Mouse (Mus musculus) left cerebral cortex, adult 2 months (tissue): ENCODE results near the gene Asgr2. TPM values are rescaled to one million over a fixed set of nuclear protein-coding genes. Genes with fewer than 3 reads are reported as not detected.
"Not testable (repeated sequence)": the region's sequence is repeated elsewhere in the genome, so short reads cannot be mapped to it uniquely, and the experiment has no call there.

ENCODE experiments used
- DNase-seq, 2 experiments: peaks; one replicate each; pipeline ENCODE4 v3.0.0; 2021 to 2022; ENCODE audit warnings: low spot score in 2 of 2, mixed read lengths in 1 of 2; ENCODE audit errors: extremely low spot score in 1 of 2
- H3K27ac ChIP-seq: fragments of 200-600 bp; 2 replicates; pipeline ENCODE4 v1.8.1; 2022
- H3K4me3 ChIP-seq: fragments of 200-600 bp; 2 replicates; pipeline ENCODE4 v1.8.1; 2022
- CTCF ChIP-seq: fragments of 200-600 bp; IDR thresholded peaks from 2 replicates; pipeline ENCODE4 v1.8.1; 2022; ENCODE audit warnings: antibody characterized with exemption, mild to moderate bottlenecking, moderate library complexity
- intact Hi-C: fragments of 180-260 bp; cut with DNase I; formaldehyde crosslinking; loops from one replicate; pipeline ENCODE4 v1.15.1; 2025
- total RNA-seq, 2 experiments: library from RNA; stranded (reverse); gene quantifications; 2 replicates each; pipeline ENCODE4 v1.2.3; 2021

Gene Asgr2
- total RNA-seq, 2 experiments from 2014 or later: not detected

- no peak overlapping the region for H3K27ac ChIP-seq
- intact Hi-C loops: no loop called here
- no peak for TF ChIP-seq CTCF
Observed at GRCm38 (mm10) chr11:70103701-70104315, 11.4 kb downstream of the Asgr2 start.

GRCm38 (mm10) chr11:70107085-70107484, 14.6 kb downstream of the Asgr2 start:
- Histone ChIP-seq H3K4me3 (no peak overlapping the region), H3K27ac (no peak overlapping the region)
- intact Hi-C loops: no loop called here
- no peak for TF ChIP-seq CTCF
- DNase-seq: no peak

More at GRCm38 (mm10) chr11:70103701-70104315, 11.4 kb downstream of the Asgr2 start:
- DNase-seq: no peak
- no peak overlapping the region for H3K4me3 ChIP-seq

- no peak for DNase-seq
- intact Hi-C loops: loop anchor here (2.0 kb wide), 1 partner anchor 35 kb away; no protein-coding TSS in a partner anchor
- H3K4me3 ChIP-seq: no peak overlapping the region
- peak; percentile 53 for TF ChIP-seq CTCF
- H3K27ac ChIP-seq: no peak overlapping the region
Observed at GRCm38 (mm10) chr11:70110146-70110545, 17.7 kb downstream of the Asgr2 start.

DNA sequence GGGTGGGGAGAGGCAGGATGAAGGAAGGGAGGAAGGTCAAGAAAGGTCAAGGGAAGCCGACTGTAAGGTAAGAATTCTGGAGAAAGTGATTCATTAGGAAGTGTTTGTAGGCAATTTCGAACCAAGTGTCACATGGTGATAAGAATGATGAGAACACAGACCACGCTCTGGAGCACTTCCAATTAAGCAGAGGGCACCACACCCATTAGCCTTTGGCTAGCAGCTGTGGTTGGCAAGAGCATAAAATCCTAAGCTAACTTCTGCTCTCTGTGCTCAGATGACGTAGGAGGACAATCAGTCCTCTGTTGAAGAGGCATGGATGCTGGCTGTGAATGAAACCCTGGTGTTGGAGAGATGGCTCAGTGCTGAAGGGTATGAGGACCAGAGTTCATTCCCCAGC, 22.1 kb downstream of the Asgr2 start:
- no peak for TF ChIP-seq CTCF
- no peak overlapping the region for H3K4me3 ChIP-seq
- intact Hi-C loops: no loop called here
- H3K27ac ChIP-seq: no peak overlapping the region
- no peak for DNase-seq

GRCm38 (mm10) chr11:70115901-70116300, 23.5 kb downstream of the Asgr2 start:
- DNase-seq: no peak
- Histone ChIP-seq H3K4me3 (no peak overlapping the region), H3K27ac (no peak overlapping the region)
- intact Hi-C loops: no loop called here
- no peak for TF ChIP-seq CTCF

GRCm38 (mm10) chr11:70129926-70130379, 37.5 kb downstream of the Asgr2 start, which contains the start of gene Mgl2:
Gene Mgl2, plus strand, starts transcription at chr11:70130329.
- H3K4me3 ChIP-seq: no peak within 1 kb of the TSS
- H3K27ac ChIP-seq: no peak within 1 kb of the TSS
- intact Hi-C loops: no loop called here
- no peak for DNase-seq
- TF ChIP-seq CTCF: no peak

DNA sequence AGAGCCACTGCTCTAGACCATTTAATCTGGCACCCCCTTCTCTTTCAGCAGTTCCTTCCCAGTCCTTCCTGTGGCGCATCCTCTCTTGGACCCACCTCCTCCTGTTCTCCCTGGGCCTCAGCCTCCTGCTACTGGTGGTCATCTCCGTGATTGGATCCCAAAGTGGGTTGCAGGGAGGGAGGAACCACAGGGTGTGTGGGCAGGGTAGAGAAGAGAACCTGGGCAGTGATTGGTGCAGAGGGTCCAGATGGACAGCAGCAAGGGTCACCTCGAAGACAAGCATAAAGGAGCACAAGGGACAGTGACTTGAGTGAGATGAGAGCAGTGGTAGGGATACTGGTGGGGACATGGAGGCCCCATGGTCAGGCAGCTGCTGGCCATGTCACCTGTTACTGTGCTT, 42.6 kb downstream of the Asgr2 start:
- intact Hi-C loops, DNase-seq, H3K27ac ChIP-seq, H3K4me3 ChIP-seq: not testable (repeated sequence)

DNA sequence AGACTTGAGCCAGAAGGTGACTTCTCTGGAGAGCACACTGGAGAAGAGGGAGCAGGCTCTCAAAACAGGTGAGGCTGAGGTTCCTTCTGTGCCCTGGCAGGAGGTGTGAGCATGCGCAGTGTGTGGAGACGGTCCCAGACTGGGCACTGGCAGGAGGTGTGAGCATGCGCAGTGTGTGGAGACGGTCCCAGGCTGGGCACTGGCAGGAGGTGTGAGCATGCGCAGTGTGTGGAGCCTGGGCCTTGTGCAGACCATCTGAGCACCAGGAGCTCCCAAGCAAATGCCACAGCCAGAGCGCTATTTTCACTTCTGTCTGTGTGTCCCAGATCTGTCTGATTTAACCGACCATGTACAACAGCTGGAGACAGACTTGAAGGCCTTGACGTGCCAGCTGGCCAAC, 43.5 kb downstream of the Asgr2 start:
- H3K4me3 ChIP-seq, intact Hi-C loops, H3K27ac ChIP-seq, DNase-seq: not testable (repeated sequence)

GRCm38 (mm10) chr11:70139171-70139570, 46.7 kb downstream of the Asgr2 start:
- TF ChIP-seq CTCF: no peak
- intact Hi-C loops: no loop called here

DNA sequence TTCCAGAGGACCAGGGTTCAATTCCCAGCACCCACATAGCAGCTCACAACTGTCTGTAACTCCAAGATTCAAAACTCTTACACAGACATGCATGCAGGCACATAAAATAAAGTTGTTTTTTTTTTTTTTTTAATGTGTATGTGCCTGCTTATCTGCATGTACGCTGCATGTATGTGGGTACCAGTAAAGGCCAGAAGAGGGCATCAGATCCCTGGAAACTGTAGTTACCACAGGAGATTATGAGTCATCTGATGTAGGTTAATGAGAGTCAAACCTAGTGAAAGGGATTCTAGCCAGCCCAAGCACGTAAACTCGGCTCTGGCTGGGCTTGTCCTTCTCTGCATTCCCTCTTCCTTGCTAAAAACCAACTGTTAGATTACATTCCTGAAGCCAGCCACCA, 58.6 kb downstream of the Asgr2 start:
- TF ChIP-seq CTCF: no peak; the same call in 1 of the 2 replicates
- intact Hi-C loops: no loop called here
- Histone ChIP-seq H3K27ac (no peak overlapping the region), H3K4me3 (no peak overlapping the region)
- DNase-seq: no peak

More at GRCm38 (mm10) chr11:70139171-70139570, 46.7 kb downstream of the Asgr2 start:
- Histone ChIP-seq H3K4me3 (no peak overlapping the region), H3K27ac (no peak overlapping the region)
- no peak for DNase-seq

Other genes starting within 250 kb of the Asgr2 start
- 10 to 100 TPM; 19.5 to 22.5 TPM for gene Plscr3, start 246.3 kb upstream of the Asgr2 start, total RNA-seq
- under 1 TPM in 1 of 2 experiments, not detected in 1; 0.20 TPM for gene Tnk1, start 233.9 kb upstream of the Asgr2 start, total RNA-seq
- gene Tmem95, start 214.6 kb upstream of the Asgr2 start, total RNA-seq: not detected
- 1 to 10 TPM; 1.3 to 1.5 TPM for gene Kctd11, start 211.2 kb upstream of the Asgr2 start, total RNA-seq
- not detected for gene Acap1, start 197.1 kb upstream of the Asgr2 start, total RNA-seq
- under 1 TPM; 0.23 to 0.87 TPM for gene 2810408A11Rik, start 191.7 kb upstream of the Asgr2 start, total RNA-seq
- 100 to 1,000 TPM; 121 to 124 TPM for gene Neurl4, start 191.6 kb upstream of the Asgr2 start, total RNA-seq
- gene Gps2, start 178.8 kb upstream of the Asgr2 start, total RNA-seq: 10 to 100 TPM; 31.0 to 31.7 TPM
- gene Eif5a, start 170.7 kb upstream of the Asgr2 start, total RNA-seq: 100 to 1,000 TPM; 408 to 429 TPM
- 1 to 10 TPM; 9.9 to 10.0 TPM for gene Ybx2, start 156.8 kb upstream of the Asgr2 start, total RNA-seq
- 1 to 10 TPM; 2.3 to 4.1 TPM for gene Slc2a4, start 144.5 kb upstream of the Asgr2 start, total RNA-seq
- not detected for gene Cldn7, start 127.9 kb upstream of the Asgr2 start, total RNA-seq
- gene Ctdnep1, start 111.5 kb upstream of the Asgr2 start, total RNA-seq: 100 to 1,000 TPM; 116 to 124 TPM
- 10 to 100 TPM; 90.9 to 93.8 TPM for gene Elp5, start 110.1 kb upstream of the Asgr2 start, total RNA-seq
- gene Gabarap, start 101.5 kb upstream of the Asgr2 start, total RNA-seq: 100 to 1,000 TPM; 209 to 215 TPM
- gene Phf23, start 96.9 kb upstream of the Asgr2 start, total RNA-seq: 10 to 100 TPM; 44.3 to 48.9 TPM
- gene Dvl2, start 92.0 kb upstream of the Asgr2 start, total RNA-seq: 10 to 100 TPM; 32.6 to 32.9 TPM
- gene Acadvl, start 77.2 kb upstream of the Asgr2 start, total RNA-seq: 10 to 100 TPM; 59.4 to 62.5 TPM
- 100 to 1,000 TPM; 818 to 875 TPM for gene Dlg4, start 75.7 kb upstream of the Asgr2 start, total RNA-seq
- gene Asgr1, start 38.6 kb upstream of the Asgr2 start, total RNA-seq: 1 to 10 TPM; 1.8 to 2.1 TPM
- under 1 TPM; 0.81 to 0.94 TPM for gene Mgl2, start 37.7 kb downstream of the Asgr2 start, total RNA-seq
- 1 to 10 TPM; 2.2 TPM for gene Clec10a, start 63.6 kb downstream of the Asgr2 start, total RNA-seq
- 10 to 100 TPM; 35.7 to 36.9 TPM for gene Slc16a11, start 120.1 kb downstream of the Asgr2 start, total RNA-seq
- 10 to 100 TPM in 1 of 2 experiments, 1 to 10 TPM in 1; 7.5 to 10.5 TPM for gene Slc16a13, start 128.4 kb downstream of the Asgr2 start, total RNA-seq
- 1 to 10 TPM; 1.7 to 3.5 TPM for gene Bcl6b, start 137.2 kb downstream of the Asgr2 start, total RNA-seq
- gene 0610010K14Rik, start 145.3 kb downstream of the Asgr2 start, total RNA-seq: 10 to 100 TPM; 45.5 to 51.2 TPM
- gene Gm21988, start 147.2 kb downstream of the Asgr2 start, total RNA-seq: 1 to 10 TPM; 4.9 to 5.3 TPM
- gene Rnasek, start 147.2 kb downstream of the Asgr2 start, total RNA-seq: 100 to 1,000 TPM; 241 to 270 TPM
- gene Alox12, start 162.7 kb downstream of the Asgr2 start, total RNA-seq: under 1 TPM; 0.16 to 0.19 TPM
- gene Alox12e, start 230.0 kb downstream of the Asgr2 start, total RNA-seq: under 1 TPM in 1 of 2 experiments, not detected in 1; 0.33 TPM